Mouse (Mus musculus) Patski (cell line): ENCODE results near the gene Ushbp1. TPM values are rescaled to one million over a fixed set of nuclear protein-coding genes. Genes with fewer than 3 reads are reported as not detected.

Experiments used
- ATAC-seq: fragments of 100-300 bp; one replicate; pipeline ENCODE4 v1.8.0; 2021
- CTCF ChIA-PET: fragments of 350-600 bp; sonication (Branson Sonifier 250); formaldehyde crosslinking; loops from one replicate; lab custom pipeline; 2022; ENCODE audit warnings: inconsistent platforms; lab: Charles Lee
- POLR2A ChIA-PET: fragments of 350-600 bp; sonication (Branson Sonifier 250); formaldehyde crosslinking; loops from one replicate; lab custom pipeline; 2022; ENCODE audit warnings: antibody characterized with exemption, inconsistent platforms; lab: Charles Lee
- DNase-seq: peaks from one replicate; pipeline ENCODE4 v3.0.0-alpha.2; 2011; ENCODE audit warnings: low read depth, low spot score
- H3K27me3 ChIP-seq: fragments of 371-371 bp; one replicate; pipeline ENCODE4 v1.5.1; 2021
- CTCF ChIP-seq: fragments of 100-300 bp; IDR thresholded peaks from one replicate; pipeline ENCODE4 v1.5.1; 2021
- in situ Hi-C: fragments of 300-500 bp; cut with MboI; formaldehyde crosslinking; loops from 3 replicates; pipeline ENCODE4 v1.11.1; 2018; ENCODE audit warnings: low pct_unique_long_range_greater_than_20kb, mixed read lengths
- polyA plus RNA-seq: library from polyadenylated mRNA; unstranded; gene quantifications from one replicate; pipeline ENCODE4 v1.2.3, GENCODE M21; 2021

The Ushbp1 gene
- polyA plus RNA-seq, 1 experiment from 2014 or later: 0.36 TPM

GRCm38 (mm10) chr8:71395071-71395470 is 531 bp downstream of the Ushbp1 start:
- ChIA-PET CTCF (interaction anchor here (1.2 kb wide), 1 partner anchor 10 kb away, joined by 4 read pairs; no protein-coding TSS in a partner anchor), POLR2A (no interaction called here)
- ATAC-seq (no peak), DNase-seq (no peak)
- in situ Hi-C loops: no loop called here
- no peak for TF ChIP-seq CTCF
- H3K27me3 ChIP-seq: no peaks in the 10 kb centered on the region

- no peaks in the 10 kb centered on the region for H3K27me3 ChIP-seq
- in situ Hi-C loops: no loop called here
- POLR2A ChIA-PET: no interaction called here
- TF ChIP-seq CTCF: no peak
- ATAC-seq (no peak), DNase-seq (no peak)
- CTCF ChIA-PET: interaction anchor here (1.2 kb wide), 1 partner anchor 10 kb away, joined by 4 read pairs; no protein-coding TSS in a partner anchor
Measured at GRCm38 (mm10) chr8:71394481-71394880, 1.1 kb downstream of the Ushbp1 start.

GRCm38 (mm10) chr8:71392871-71393270 is 2.7 kb downstream of the Ushbp1 start:
- ChIA-PET CTCF (interaction anchor here (2.4 kb wide), 1 partner anchor 13 kb away, joined by 7 read pairs; the partner anchor contains the start of gene Ankle1), POLR2A (no interaction called here)
- DNase-seq (no peak), ATAC-seq (no peak)
- TF ChIP-seq CTCF: no peak
- in situ Hi-C loops: no loop called here
- no peaks in the 10 kb centered on the region for H3K27me3 ChIP-seq

- ChIA-PET CTCF (interaction anchor here (2.4 kb wide), 1 partner anchor 13 kb away, joined by 7 read pairs; the partner anchor contains the start of gene Ankle1), POLR2A (no interaction called here)
- H3K27me3 ChIP-seq: no peaks in the 10 kb centered on the region
- TF ChIP-seq CTCF: no peak
- ATAC-seq (no peak), DNase-seq (no peak)
- in situ Hi-C loops: no loop called here
Measured at GRCm38 (mm10) chr8:71392391-71392790, 3.2 kb downstream of the Ushbp1 start.

- no peak for TF ChIP-seq CTCF
- in situ Hi-C loops: no loop called here
- ChIA-PET POLR2A (no interaction called here), CTCF (interaction anchor here (1.1 to 2.4 kb wide), 2 partner anchors 14 to 130 kb away, joined by 3 to 7 read pairs; partner anchors contain the start of gene Ankle1)
- DNase-seq (no peak), ATAC-seq (no peak)
- H3K27me3 ChIP-seq: no peaks in the 10 kb centered on the region
Measured at GRCm38 (mm10) chr8:71391696-71392095, 3.9 kb downstream of the Ushbp1 start.

- in situ Hi-C loops: no loop called here
- CTCF ChIA-PET: interaction anchor here (1.5 kb wide), 1 partner anchor 52 kb away, joined by 3 read pairs; no protein-coding TSS in a partner anchor
- no peaks in the 10 kb centered on the region for H3K27me3 ChIP-seq
- DNase-seq: no peak
- POLR2A ChIA-PET: interaction anchor here (0.5 kb wide), 1 partner anchor 106 kb away, joined by 3 read pairs; no protein-coding TSS in a partner anchor
- ATAC-seq: no peak
- TF ChIP-seq CTCF: no peak
Measured at GRCm38 (mm10) chr8:71388267-71388666, 7.3 kb downstream of the Ushbp1 start.

- CTCF ChIA-PET: interaction anchor here (0.9 kb wide), 1 partner anchor 10 kb away, joined by 4 read pairs; no protein-coding TSS in a partner anchor
- ATAC-seq: no peak
- H3K27me3 ChIP-seq: no peaks in the 10 kb centered on the region
- DNase-seq: no peak
- POLR2A ChIA-PET: no interaction called here
- in situ Hi-C loops: no loop called here
- TF ChIP-seq CTCF: no peak
Measured at GRCm38 (mm10) chr8:71385212-71385835, 10.3 kb downstream of the Ushbp1 start.

GRCm38 (mm10) chr8:71383860-71384259 is 11.7 kb downstream of the Ushbp1 start:
- no peaks in the 10 kb centered on the region for H3K27me3 ChIP-seq
- ATAC-seq (no peak), DNase-seq (no peak)
- ChIA-PET POLR2A (no interaction called here), CTCF (no interaction called here)
- no peak for TF ChIP-seq CTCF
- in situ Hi-C loops: no loop called here

GRCm38 (mm10) chr8:71383396-71383795 is 12.2 kb downstream of the Ushbp1 start:
- DNase-seq (no peak), ATAC-seq (no peak)
- in situ Hi-C loops: no loop called here
- TF ChIP-seq CTCF: no peak
- H3K27me3 ChIP-seq: no peaks in the 10 kb centered on the region
- POLR2A ChIA-PET: no interaction called here
- CTCF ChIA-PET: no interaction called here

GRCm38 (mm10) chr8:71381971-71382961 is 13.3 kb downstream of the Ushbp1 start:
- in situ Hi-C loops: no loop called here
- H3K27me3 ChIP-seq: no peaks in the 10 kb centered on the region
- CTCF ChIA-PET: interaction anchor here (3.0 kb wide), 1 partner anchor 10 kb away, joined by 12 read pairs; the partner anchor contains the start of gene Ocel1
- TF ChIP-seq CTCF: no peak
- DNase-seq (peak; percentile 68), ATAC-seq (peak; percentile 75)
- POLR2A ChIA-PET: interaction anchor here (0.6 to 2.4 kb wide), 5 partner anchors 10 to 773 kb away, joined by 3 to 16 read pairs (median 4); partner anchors contain the start of genes Babam1 and Ocel1
